Mouse (Mus musculus) myocyte (in vitro differentiated cells): ENCODE results near the gene Gpha2.

Experiments
- MAX ChIP-seq: IDR thresholded peaks from one replicate; pipeline ENCODE4 v1.6.1; 2011; ENCODE audit warnings: low read depth, mild to moderate bottlenecking, control low read depth
- POLR2A ChIP-seq: IDR thresholded peaks from one replicate; pipeline ENCODE4 v1.6.1; 2011; ENCODE audit warnings: low read depth, mild to moderate bottlenecking, control low read depth, moderate library complexity; ENCODE audit not compliant: insufficient read length
- USF1 ChIP-seq: IDR thresholded peaks from one replicate; pipeline ENCODE4 v1.6.1; 2011; ENCODE audit warnings: low read depth, mild to moderate bottlenecking, control low read depth, moderate library complexity

GRCm38 (mm10) chr19:6276426-6277421, 50.5 kb downstream of the Gpha2 start, which contains the start of gene Ehd1:
- TF ChIP-seq USF1 (no peak), POLR2A (peak; percentile 85), MAX (no peak)
